Mouse (Mus musculus): ENCODE data around the gene Smad3. TPM values are rescaled to one million over a fixed set of nuclear protein-coding genes. Genes with fewer than 3 reads are reported as not detected.

Gene Smad3
- polyA plus RNA-seq, 1 experiment from 2014 or later, result 7.7 TPM

DNA sequence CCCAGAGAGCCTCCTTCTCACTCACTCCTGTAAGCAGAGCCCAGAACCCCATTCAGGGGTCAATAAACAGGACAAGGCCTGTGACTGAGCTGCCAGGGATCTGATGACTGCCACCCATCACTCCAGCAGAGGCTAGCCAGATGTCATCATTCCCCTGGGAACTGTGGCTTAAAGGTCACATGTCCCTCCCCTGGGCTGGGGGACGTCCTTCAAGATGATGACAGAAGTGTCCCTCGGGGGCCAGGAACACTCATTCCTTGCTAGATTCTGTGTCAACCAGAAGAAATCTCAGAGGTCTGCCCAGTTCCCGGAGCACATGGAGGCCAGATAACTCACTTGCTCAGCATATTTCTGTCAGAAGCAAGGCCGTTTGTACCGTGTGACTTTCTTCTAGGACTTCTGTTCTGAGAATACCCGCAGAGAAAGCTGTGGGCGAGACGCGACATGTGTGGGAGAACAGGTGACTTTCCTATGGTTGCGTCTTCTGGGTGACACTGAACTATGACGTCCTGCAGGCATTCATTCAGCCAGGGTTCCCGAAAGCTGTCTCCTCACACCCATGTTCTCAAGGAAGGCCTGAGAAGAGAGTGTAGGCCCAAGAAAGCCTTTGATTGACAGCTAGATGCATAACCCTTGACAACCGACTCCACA, 46.1 kb downstream of the Smad3 start:
- no peaks in the 10 kb centered on the region for H3K27me3 ChIP-seq (replicated peaks; ENCODE audit: control insufficient read depth, insufficient read depth, low read length)
- no peaks in the 10 kb centered on the region for H3K36me3 ChIP-seq (ENCODE audit: control insufficient read depth, insufficient read depth, low read length)
- H3K4me3 ChIP-seq (ENCODE audit: low read length), result no peak overlapping the region
- WGBS, result 78% methylated on average over 13 of the region's 13 CpGs
- no peak for ATAC-seq
- no peak overlapping the region for H3K9ac ChIP-seq (ENCODE audit: low read depth, low read length)
- no peak overlapping the region for H3K4me2 ChIP-seq (ENCODE audit: low read length)
- peaks cover 9% of the 10 kb centered on the region for H3K4me1 ChIP-seq (ENCODE audit: control insufficient read depth, insufficient read depth, low read depth, low read length)
- no peak overlapping the region for H3K27ac ChIP-seq (ENCODE audit: low read depth, low read length)
- no peaks in the 10 kb centered on the region for H3K9me3 ChIP-seq (ENCODE audit: control insufficient read depth, low read length)

DNA sequence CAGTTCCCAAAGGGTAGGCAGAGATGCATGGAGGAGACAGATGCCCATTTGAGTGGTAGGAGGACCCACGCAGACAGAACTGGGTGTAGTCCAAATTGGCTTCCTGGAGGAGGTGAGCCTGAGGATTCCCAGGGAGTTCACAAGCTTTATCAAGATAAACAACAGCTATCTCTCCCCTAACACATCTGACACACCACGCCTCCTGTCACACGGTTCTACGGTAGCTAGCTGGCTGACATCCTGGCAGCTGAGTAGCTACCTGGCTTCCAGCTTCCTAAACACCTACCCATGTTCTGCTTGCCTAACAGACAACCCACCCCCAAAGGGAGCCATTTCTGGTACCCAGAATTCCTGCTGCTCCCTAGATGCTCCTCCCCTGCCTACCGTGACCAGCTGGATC, 47.9 kb downstream of the Smad3 start:
- whole genome bisulfite sequencing, result 98% methylated on average over 5 of the region's 5 CpGs
- Histone ChIP-seq H3K27ac (ENCODE audit: low read depth, low read length) (no peak overlapping the region), H3K9ac (ENCODE audit: low read depth, low read length) (no peak overlapping the region), H3K4me2 (ENCODE audit: low read length) (no peak overlapping the region), H3K36me3 (ENCODE audit: control insufficient read depth, insufficient read depth, low read length) (no peaks in the 10 kb centered on the region), H3K27me3 (replicated peaks; ENCODE audit: control insufficient read depth, insufficient read depth, low read length) (no peaks in the 10 kb centered on the region), H3K4me3 (ENCODE audit: low read length) (no peak overlapping the region), H3K9me3 (ENCODE audit: control insufficient read depth, low read length) (no peaks in the 10 kb centered on the region), H3K4me1 (ENCODE audit: control insufficient read depth, insufficient read depth, low read depth, low read length) (peaks cover 10% of the 10 kb centered on the region)
- no peak for ATAC-seq

DNA sequence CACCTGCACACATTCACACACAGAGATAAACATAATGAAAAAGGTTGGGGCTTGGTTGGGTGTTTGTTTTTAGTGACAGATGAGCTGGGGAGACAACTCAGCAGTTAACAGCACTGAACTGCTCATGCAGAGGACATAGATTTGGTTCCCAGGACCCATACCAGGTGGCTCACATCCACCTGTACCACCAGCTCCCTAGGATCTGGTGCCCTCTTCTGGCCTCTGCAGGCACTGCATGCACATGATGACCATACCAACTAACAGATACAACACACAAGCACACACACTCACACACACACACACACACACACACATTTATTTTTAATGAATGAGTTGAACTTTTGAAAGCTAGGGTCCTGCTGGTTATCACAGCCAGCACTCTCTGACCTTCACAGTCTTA, 48.5 kb downstream of the Smad3 start:
- H3K36me3 ChIP-seq (ENCODE audit: control insufficient read depth, insufficient read depth, low read length), result no peaks in the 10 kb centered on the region
- no peak overlapping the region for H3K27ac ChIP-seq (ENCODE audit: low read depth, low read length)
- H3K4me2 ChIP-seq (ENCODE audit: low read length), result no peak overlapping the region
- H3K9ac ChIP-seq (ENCODE audit: low read depth, low read length), result no peak overlapping the region
- no peak for ATAC-seq
- no peaks in the 10 kb centered on the region for H3K9me3 ChIP-seq (ENCODE audit: control insufficient read depth, low read length)
- no peaks in the 10 kb centered on the region for H3K27me3 ChIP-seq (replicated peaks; ENCODE audit: control insufficient read depth, insufficient read depth, low read length)
- H3K4me1 ChIP-seq (ENCODE audit: control insufficient read depth, insufficient read depth, low read depth, low read length), result peaks cover 10% of the 10 kb centered on the region
- H3K4me3 ChIP-seq (ENCODE audit: low read length), result no peak overlapping the region

DNA sequence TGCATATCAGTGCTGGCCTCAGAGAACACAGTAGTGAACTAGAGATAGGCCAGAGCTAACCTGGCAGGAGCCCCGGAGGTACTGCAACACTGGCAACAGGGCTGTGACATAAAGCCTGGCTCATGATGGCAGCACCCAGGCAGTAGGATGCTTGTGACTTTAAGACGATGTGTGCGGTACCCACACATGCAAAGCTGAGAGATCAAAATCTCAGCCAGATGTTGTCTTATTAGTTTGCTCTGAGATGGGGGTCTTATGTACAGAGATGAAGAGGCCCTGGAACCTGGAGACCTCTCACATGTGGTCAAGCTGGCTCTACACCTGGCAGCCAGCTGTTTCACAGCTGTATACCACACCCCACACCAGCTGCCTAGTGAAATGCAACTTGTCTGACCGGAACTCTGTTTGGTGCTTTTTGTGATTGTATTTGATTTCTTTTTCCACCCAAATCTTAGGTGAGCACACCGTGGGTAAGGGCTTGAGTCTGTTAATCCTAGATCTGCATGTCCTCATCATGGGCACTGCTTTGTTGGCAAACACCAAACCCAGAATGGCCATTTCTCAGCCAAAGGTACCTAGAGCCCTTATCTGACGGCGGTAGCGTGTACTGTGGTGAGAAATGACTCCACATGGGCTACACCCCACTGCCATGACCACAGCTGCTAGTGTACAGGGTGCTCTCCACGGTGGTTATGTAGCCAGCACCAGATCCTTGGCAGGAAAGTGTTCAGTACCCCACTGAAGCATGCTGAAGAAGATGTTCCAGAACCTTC, 49.8 kb downstream of the Smad3 start:
- 89% methylated on average over 9 of the region's 9 CpGs for WGBS
- no peak for ATAC-seq
- no peak overlapping the region for H3K27ac ChIP-seq (ENCODE audit: low read depth, low read length)
- no peak overlapping the region for H3K9ac ChIP-seq (ENCODE audit: low read depth, low read length)
- H3K4me3 ChIP-seq (ENCODE audit: low read length), result no peak overlapping the region
- no peaks in the 10 kb centered on the region for H3K9me3 ChIP-seq (ENCODE audit: control insufficient read depth, low read length)
- no peaks in the 10 kb centered on the region for H3K27me3 ChIP-seq (replicated peaks; ENCODE audit: control insufficient read depth, insufficient read depth, low read length)
- H3K4me2 ChIP-seq (ENCODE audit: low read length), result no peak overlapping the region
- H3K4me1 ChIP-seq (ENCODE audit: control insufficient read depth, insufficient read depth, low read depth, low read length), result peaks cover 10% of the 10 kb centered on the region
- no peaks in the 10 kb centered on the region for H3K36me3 ChIP-seq (ENCODE audit: control insufficient read depth, insufficient read depth, low read length)

DNA sequence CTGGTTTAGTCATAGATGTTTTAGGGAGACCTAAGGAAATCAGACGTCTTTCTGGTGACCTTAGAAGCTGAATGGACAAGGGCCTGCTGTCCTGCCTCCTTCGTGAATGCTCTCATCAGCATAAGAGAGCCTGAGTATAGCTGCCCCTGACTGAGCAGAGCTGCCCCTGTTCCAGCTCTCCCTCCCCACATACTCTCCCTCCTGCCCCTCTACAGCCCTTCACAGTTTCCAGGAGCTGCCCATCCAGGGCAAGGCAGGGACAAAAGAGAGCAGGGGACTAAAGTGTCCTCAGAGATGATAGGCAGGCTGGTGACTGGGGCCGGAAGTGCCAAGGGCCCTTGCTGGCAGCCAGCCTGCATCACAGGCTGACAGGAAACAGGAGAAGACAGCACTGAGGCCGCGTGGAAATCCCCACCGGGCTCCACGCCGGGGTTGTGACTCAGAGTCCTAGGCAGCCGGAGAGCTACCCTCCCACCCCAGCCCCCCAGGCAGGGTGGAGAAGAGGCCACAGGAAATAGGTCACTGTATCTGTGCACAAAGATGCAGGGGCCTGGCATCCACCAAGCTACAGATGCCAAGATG, 51.6 kb downstream of the Smad3 start:
- WGBS, result 27% methylated on average over 9 of the region's 9 CpGs
- Histone ChIP-seq H3K4me2 (ENCODE audit: low read length) (no peak overlapping the region), H3K9ac (ENCODE audit: low read depth, low read length) (peak overlapping the region; percentile 27; the same call in 1 of the 2 replicates), H3K27me3 (replicated peaks; ENCODE audit: control insufficient read depth, insufficient read depth, low read length) (no peaks in the 10 kb centered on the region), H3K4me1 (ENCODE audit: control insufficient read depth, insufficient read depth, low read depth, low read length) (peaks cover 16% of the 10 kb centered on the region), H3K36me3 (ENCODE audit: control insufficient read depth, insufficient read depth, low read length) (no peaks in the 10 kb centered on the region), H3K4me3 (ENCODE audit: low read length) (no peak overlapping the region), H3K27ac (ENCODE audit: low read depth, low read length) (peak overlapping the region; percentile 48), H3K9me3 (ENCODE audit: control insufficient read depth, low read length) (no peaks in the 10 kb centered on the region)
- ATAC-seq, result peak; percentile 48; the same call in 1 of the 2 replicates

DNA sequence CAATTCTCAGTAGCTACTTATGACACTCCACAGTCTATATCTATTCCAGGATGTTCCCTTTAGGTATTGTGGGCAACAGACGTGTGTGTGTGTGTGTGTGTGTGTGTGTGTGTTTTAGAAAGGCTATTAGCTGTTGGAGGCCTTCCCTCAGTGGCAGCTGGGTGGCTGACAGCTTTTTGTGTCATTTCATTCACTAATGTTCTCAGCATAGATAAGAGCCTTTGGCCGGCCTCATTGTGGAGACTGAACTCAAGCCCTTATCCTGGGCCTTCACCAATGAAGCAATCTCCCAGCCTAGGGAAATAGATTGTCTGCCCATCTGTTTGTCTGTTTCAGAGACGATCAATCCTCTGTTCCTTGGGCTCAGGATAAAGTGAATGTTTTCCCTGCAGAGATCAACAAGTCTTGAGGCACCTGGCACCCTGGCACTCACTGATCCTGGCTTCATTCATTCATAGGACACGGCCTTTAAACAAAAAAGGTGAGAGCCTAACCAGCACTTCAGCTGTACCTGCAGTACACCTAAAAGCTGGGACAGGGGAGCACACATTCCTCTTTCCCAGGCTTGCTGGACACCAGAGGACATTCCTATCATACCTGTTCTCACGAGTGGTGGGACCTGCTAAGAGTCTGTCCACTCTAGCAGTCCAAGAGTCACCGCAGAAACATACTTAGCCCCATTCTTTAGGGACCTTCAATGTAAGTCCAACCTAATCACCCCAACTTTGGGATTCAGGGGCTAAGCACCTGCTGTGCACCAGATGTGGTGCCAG, 52.6 kb downstream of the Smad3 start:
- no peak overlapping the region for H3K4me3 ChIP-seq (ENCODE audit: low read length)
- H3K9ac ChIP-seq (ENCODE audit: low read depth, low read length), result no peak overlapping the region
- no peaks in the 10 kb centered on the region for H3K36me3 ChIP-seq (ENCODE audit: control insufficient read depth, insufficient read depth, low read length)
- H3K27ac ChIP-seq (ENCODE audit: low read depth, low read length), result no peak overlapping the region
- H3K27me3 ChIP-seq (replicated peaks; ENCODE audit: control insufficient read depth, insufficient read depth, low read length), result no peaks in the 10 kb centered on the region
- 73% methylated on average over 6 of the region's 6 CpGs for WGBS
- H3K4me1 ChIP-seq (ENCODE audit: control insufficient read depth, insufficient read depth, low read depth, low read length), result peaks cover 16% of the 10 kb centered on the region
- no peaks in the 10 kb centered on the region for H3K9me3 ChIP-seq (ENCODE audit: control insufficient read depth, low read length)
- no peak overlapping the region for H3K4me2 ChIP-seq (ENCODE audit: low read length)
- no peak for ATAC-seq

DNA sequence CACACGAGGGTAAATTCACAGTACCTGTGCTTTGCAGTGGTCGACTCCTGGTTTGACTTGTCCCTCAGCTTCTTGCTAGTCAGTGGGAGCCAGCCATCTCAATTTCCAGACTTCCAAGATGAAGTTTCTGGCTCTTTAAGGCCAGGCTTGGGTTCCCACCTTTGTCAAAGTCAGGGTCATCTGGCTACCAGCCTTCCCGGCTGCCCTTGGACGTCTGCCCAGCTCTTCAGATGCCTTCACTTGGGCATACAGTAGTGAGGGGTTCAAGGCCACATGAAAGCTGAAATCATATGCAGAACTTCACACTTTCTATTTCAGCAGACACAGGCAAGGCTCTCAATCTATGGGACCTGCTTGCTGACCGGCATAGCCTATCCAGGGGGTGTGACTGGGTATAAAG, 53.7 kb downstream of the Smad3 start:
- Histone ChIP-seq H3K4me2 (ENCODE audit: low read length) (no peak overlapping the region), H3K27me3 (replicated peaks; ENCODE audit: control insufficient read depth, insufficient read depth, low read length) (no peaks in the 10 kb centered on the region), H3K4me3 (ENCODE audit: low read length) (no peak overlapping the region), H3K27ac (ENCODE audit: low read depth, low read length) (no peak overlapping the region), H3K9ac (ENCODE audit: low read depth, low read length) (no peak overlapping the region), H3K9me3 (ENCODE audit: control insufficient read depth, low read length) (no peaks in the 10 kb centered on the region), H3K4me1 (ENCODE audit: control insufficient read depth, insufficient read depth, low read depth, low read length) (peaks cover 20% of the 10 kb centered on the region), H3K36me3 (ENCODE audit: control insufficient read depth, insufficient read depth, low read length) (no peaks in the 10 kb centered on the region)
- no peak for ATAC-seq
- 78% methylated on average over 5 of the region's 5 CpGs for WGBS

DNA sequence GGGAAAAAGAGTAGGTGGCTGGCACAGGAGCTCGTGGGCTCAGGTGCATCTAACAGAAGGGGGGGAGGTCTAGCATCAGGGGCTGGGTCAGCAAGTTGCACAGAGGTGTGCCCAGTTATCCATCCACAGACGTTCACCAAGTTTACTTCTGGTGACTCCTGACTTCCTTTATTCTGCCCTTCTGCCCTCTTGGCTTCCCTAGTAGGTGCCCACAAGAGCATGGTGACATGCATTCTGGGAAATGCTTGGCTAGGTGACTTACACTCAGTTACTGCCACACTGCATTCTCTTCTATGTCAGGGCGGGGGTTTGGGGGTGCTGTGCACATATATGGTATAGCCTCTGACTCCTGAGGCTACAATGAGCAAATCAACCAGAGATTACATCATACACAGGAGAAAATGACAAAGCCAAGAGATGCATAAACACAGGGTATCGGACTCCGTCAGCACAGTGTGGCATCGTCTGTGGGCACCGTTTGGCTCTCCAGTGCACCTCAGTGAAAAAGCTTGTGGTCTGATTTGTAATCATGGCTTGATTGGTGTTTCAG, 54.5 kb downstream of the Smad3 start:
- Histone ChIP-seq H3K4me3 (ENCODE audit: low read length) (no peak overlapping the region), H3K9me3 (ENCODE audit: control insufficient read depth, low read length) (no peaks in the 10 kb centered on the region), H3K36me3 (ENCODE audit: control insufficient read depth, insufficient read depth, low read length) (no peaks in the 10 kb centered on the region), H3K9ac (ENCODE audit: low read depth, low read length) (no peak overlapping the region), H3K4me1 (ENCODE audit: control insufficient read depth, insufficient read depth, low read depth, low read length) (peaks cover 22% of the 10 kb centered on the region), H3K27me3 (replicated peaks; ENCODE audit: control insufficient read depth, insufficient read depth, low read length) (no peaks in the 10 kb centered on the region), H3K27ac (ENCODE audit: low read depth, low read length) (no peak overlapping the region), H3K4me2 (ENCODE audit: low read length) (no peak overlapping the region)
- 80% methylated on average over 7 of the region's 7 CpGs for WGBS
- ATAC-seq, result no peak

All from hindbrain, embryonic 16.5 days (tissue).